Mouse (Mus musculus): Measurements from ENCODE around the gene Nuf2. TPM values are rescaled to one million over a fixed set of nuclear protein-coding genes. Genes with fewer than 3 reads are reported as not detected.

The Nuf2 gene
- 28.0 and 28.5 TPM in 2 replicates for total RNA-seq (2023)

GRCm38 (mm10) chr1:169530876-169531701 lies at the start of gene Nuf2:
TSS of gene Nuf2 (minus strand) at chr1:169531464.

Other genes starting within 250 kb of the Nuf2 start
- gene Rgs5, start 124.0 kb upstream of the Nuf2 start, total RNA-seq (2023) = 0.09 TPM in 1 of 2 replicates, not detected in the other
- not detected in 2 replicates for gene Rgs4, start 216.2 kb upstream of the Nuf2 start, total RNA-seq (2023)